Mouse (Mus musculus) small intestine, adult 2 months (tissue): ENCODE measurements around the gene Anxa8.

Source experiments
- CTCF ChIP-seq: fragments of 200-500 bp; IDR thresholded peaks from 2 replicates; pipeline ENCODE4 v1.5.1; 2012; ENCODE audit warnings: low read depth, mild to moderate bottlenecking, control low read depth, inconsistent platforms, low read length, moderate library complexity, mixed read lengths; ENCODE audit not compliant: insufficient replicate concordance, insufficient read length; ENCODE audit errors: extremely low read depth
- POLR2A ChIP-seq: fragments of 200-500 bp; IDR thresholded peaks from 2 replicates; pipeline ENCODE4 v1.6.1; 2012; ENCODE audit warnings: low read depth, mild to moderate bottlenecking, control low read depth, inconsistent platforms, low read length, moderate library complexity

- TF ChIP-seq POLR2A (no peak), CTCF (no peak)
Measured at GRCm38 (mm10) chr14:34052516-34052915, 33.3 kb upstream of the Anxa8 start, which contains the start of gene Antxrl.
